Comparison of ENCODE assay signal across 8 mouse cellular contexts in the genomic region with DNA sequence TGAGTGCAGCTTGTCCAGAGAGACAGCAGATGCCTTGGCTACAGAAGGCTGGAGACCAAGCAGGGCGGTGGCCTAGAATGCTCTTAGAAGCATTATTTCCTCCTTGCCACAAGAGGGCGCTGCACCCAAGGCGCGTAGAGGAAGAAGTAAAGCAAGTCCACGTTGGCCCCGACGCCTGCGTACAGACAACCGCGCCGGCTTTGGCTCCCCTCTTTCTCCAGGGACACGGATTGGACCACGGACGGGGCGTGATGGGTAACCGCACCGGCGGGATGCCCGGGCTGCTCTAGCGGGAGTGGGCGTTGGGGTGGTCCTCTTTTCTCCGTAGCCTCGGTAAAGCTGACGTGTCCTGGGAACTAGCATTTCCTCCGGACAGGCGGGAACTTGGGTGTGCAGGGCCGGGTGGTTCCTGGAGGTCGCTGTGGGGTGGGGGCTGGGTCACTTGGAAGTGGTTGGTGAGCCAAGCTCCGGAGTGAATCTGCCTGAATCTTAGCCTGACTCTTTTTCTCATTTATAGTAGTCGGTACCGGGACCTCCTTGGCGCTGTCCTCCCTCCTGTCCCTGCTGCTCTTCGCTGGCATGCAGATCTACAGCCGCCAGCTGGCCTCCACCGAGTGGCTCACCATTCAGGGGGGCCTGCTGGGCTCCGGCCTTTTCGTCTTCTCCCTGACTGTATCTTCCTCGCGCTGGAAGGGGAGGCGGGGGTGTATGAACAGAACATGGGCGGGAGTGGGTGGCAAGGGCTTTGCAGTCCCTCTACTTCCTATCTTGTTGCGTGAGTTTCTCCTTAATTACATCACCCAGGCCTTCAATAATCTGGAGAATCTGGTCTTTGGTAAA. TPM values are rescaled to one million over a fixed set of nuclear protein-coding genes. Genes with fewer than 3 reads are reported as not detected.
DNase-seq lines count a peak whose midpoint lies in the region; ATAC-seq and TF ChIP-seq lines count a peak whose summit lies in the region.

A gene (minus strand): TSS at position 49 of the 840 bp plus-strand sequence.

- TF ChIP-seq CTCF in heart, adult 2 months (IDR thresholded peaks at IDR 0.05), result peak; percentile 100
- TF ChIP-seq CTCF in midbrain, postnatal 0 days (IDR thresholded peaks at IDR 0.05), result peak; percentile 99

- TF ChIP-seq EP300 in heart, adult 2 months (IDR thresholded peaks at IDR 0.05; ENCODE audit: insufficient read depth, low read depth, low read length), result peak; percentile 92

- H3K9me3 ChIP-seq in embryonic facial prominence, embryonic 13.5 days, result no peaks in the 10 kb centered on the region
- no peaks in the 10 kb centered on the region for H3K9me3 ChIP-seq in limb, embryonic 15.5 days
- no peaks in the 10 kb centered on the region for H3K9me3 ChIP-seq in midbrain, postnatal 0 days (ENCODE audit: low read length)

- peak; percentile 57 for ATAC-seq in embryonic facial prominence, embryonic 13.5 days (ENCODE audit: insufficient number of reproducible peaks, insufficient read depth, low FRiP score, low TSS enrichment, low read depth)
- ATAC-seq in limb, embryonic 15.5 days (ENCODE audit: insufficient number of reproducible peaks, low FRiP score, low TSS enrichment, low read depth), result peak; percentile 79
- peak; percentile 68 for ATAC-seq in midbrain, postnatal 0 days (ENCODE audit: low FRiP score)

- peak within 1 kb of the TSS; percentile 90 for H3K9ac ChIP-seq in embryonic facial prominence, embryonic 13.5 days
- peak within 1 kb of the TSS; percentile 76 for H3K9ac ChIP-seq in heart, adult 2 months (ENCODE audit: low read depth, low read length)
- H3K9ac ChIP-seq in limb, embryonic 15.5 days, result peak within 1 kb of the TSS; percentile 70
- peak within 1 kb of the TSS; percentile 93 for H3K9ac ChIP-seq in midbrain, postnatal 0 days (replicated peaks; ENCODE audit: low read length, poor library complexity, severe bottlenecking)

- H3K4me1 ChIP-seq in embryonic facial prominence, embryonic 13.5 days, result peaks cover 52% of the 10 kb centered on the region
- peaks cover 9% of the 10 kb centered on the region for H3K4me1 ChIP-seq in heart, adult 2 months (ENCODE audit: control insufficient read depth, insufficient read depth, low read length)
- H3K4me1 ChIP-seq in limb, embryonic 15.5 days, result peaks cover 50% of the 10 kb centered on the region
- H3K4me1 ChIP-seq in midbrain, postnatal 0 days (ENCODE audit: insufficient read depth, low read length), result peaks cover 12% of the 10 kb centered on the region; the same call in 1 of the 2 replicates

- under 1% methylated on average over 42 of the region's 42 CpGs for WGBS in embryonic facial prominence, embryonic 13.5 days
- WGBS in heart, adult 2 months, result under 1% methylated on average over 42 of the region's 42 CpGs
- under 1% methylated on average over 42 of the region's 42 CpGs for WGBS in limb, embryonic 15.5 days
- 1% methylated on average over 41 of the region's 42 CpGs for WGBS in midbrain, postnatal 0 days

- intact Hi-C loops in heart, adult 2 months (cut with DNase I), result loop anchor here (1.0 kb wide), 1 partner anchor 36 kb away; no protein-coding TSS in a partner anchor

- peak; percentile 94 for DNase-seq in A20 (ENCODE audit: low read depth, low spot score)
- DNase-seq in adrenal gland, postnatal 4 days (ENCODE audit: low spot score in 2 of 2), result peak; percentile 66 to 81
- DNase-seq in heart, adult 2 months, result peak; percentile 91
- peak; percentile 89 for DNase-seq in kidney, adult 8-10 months
- DNase-seq in midbrain, postnatal 0 days (ENCODE audit: low spot score), result peak; percentile 95
- peak; percentile 84 to 90 for DNase-seq in spleen, postnatal 10 days (ENCODE audit: low spot score in 2 of 2)

- peaks cover 28% of the 10 kb centered on the region for H3K36me3 ChIP-seq in embryonic facial prominence, embryonic 13.5 days
- no peaks in the 10 kb centered on the region for H3K36me3 ChIP-seq in heart, adult 2 months (ENCODE audit: control insufficient read depth, insufficient read depth, low read length)
- H3K36me3 ChIP-seq in limb, embryonic 15.5 days, result peaks cover 25% of the 10 kb centered on the region
- H3K36me3 ChIP-seq in midbrain, postnatal 0 days (ENCODE audit: insufficient read depth, low read length), result peaks cover 16% of the 10 kb centered on the region

- H3K4me2 ChIP-seq in embryonic facial prominence, embryonic 13.5 days, result peak within 1 kb of the TSS; percentile 90
- H3K4me2 ChIP-seq in limb, embryonic 15.5 days, result peak within 1 kb of the TSS; percentile 82
- peak within 1 kb of the TSS; percentile 92 for H3K4me2 ChIP-seq in midbrain, postnatal 0 days (ENCODE audit: low read depth, low read length, poor library complexity, severe bottlenecking)

- peak; percentile 73 for TF ChIP-seq POLR2A in heart, adult 2 months (IDR thresholded peaks at IDR 0.05; ENCODE audit: insufficient read depth, low read depth, low read length)

- H3K79me2 ChIP-seq in heart, adult 2 months (replicated peaks; ENCODE audit: control insufficient read depth, insufficient read depth, low read length), result no peaks in the 10 kb centered on the region

- peak within 1 kb of the TSS; percentile 79 for H3K27ac ChIP-seq in embryonic facial prominence, embryonic 13.5 days
- H3K27ac ChIP-seq in heart, adult 2 months, result peak within 1 kb of the TSS; percentile 93
- H3K27ac ChIP-seq in limb, embryonic 15.5 days, result peak within 1 kb of the TSS; percentile 86
- H3K27ac ChIP-seq in midbrain, postnatal 0 days (ENCODE audit: low read depth, low read length), result peak within 1 kb of the TSS; percentile 97

- H3K4me3 ChIP-seq in embryonic facial prominence, embryonic 13.5 days, result peak within 1 kb of the TSS; percentile 83
- peak within 1 kb of the TSS; percentile 97 for H3K4me3 ChIP-seq in heart, adult 2 months
- peak within 1 kb of the TSS; percentile 83 for H3K4me3 ChIP-seq in limb, embryonic 15.5 days
- H3K4me3 ChIP-seq in midbrain, postnatal 0 days (ENCODE audit: low read depth, low read length), result peak within 1 kb of the TSS; percentile 70

- H3K27me3 ChIP-seq in embryonic facial prominence, embryonic 13.5 days, result 0 out of 2 replicates have a peak, but pooled peaks cover 4% of the 10 kb centered on the region
- no peaks in the 10 kb centered on the region for H3K27me3 ChIP-seq in heart, adult 2 months (ENCODE audit: control insufficient read depth, insufficient read depth, low read length)
- H3K27me3 ChIP-seq in limb, embryonic 15.5 days, result no peaks in the 10 kb centered on the region
- no peaks in the 10 kb centered on the region for H3K27me3 ChIP-seq in midbrain, postnatal 0 days (ENCODE audit: insufficient read depth, low read length)

RNA-seq across cellular contexts. Expression of the gene that starts here (rescaled TPM):
- total RNA-seq in adrenal gland, postnatal 4 days (2021), result 1 to 10 TPM; 3.4 to 4.9 TPM
- polyA plus RNA-seq in embryonic facial prominence, embryonic 13.5 days (2015; fragmentation: Nextera tagmentation; extraction: Ambion mirVana), result 7.0 and 9.7 TPM in 2 replicates
- total RNA-seq in heart, adult 2 months (2021), result under 1 TPM; 0.39 to 0.96 TPM
- polyA plus RNA-seq in heart, adult 2 months (2012; rRNA removed), result 1.4 and 1.9 TPM in 2 replicates
- polyA plus RNA-seq in limb, embryonic 15.5 days (2015; fragmentation: Nextera tagmentation; extraction: Ambion mirVana), result 4.0 and 4.7 TPM in 2 replicates
- total RNA-seq in midbrain, postnatal 0 days (2014; rRNA removed), result 112 and 124 TPM in 2 replicates
- polyA plus RNA-seq in midbrain, postnatal 0 days (2015; fragmentation: Nextera tagmentation; extraction: Ambion mirVana), result 69.1 TPM in 2 replicates

Comparison
In these comparisons a context has a peak if more than half of its experiments do, and no peak if none do; other contexts are left out.
1. Peak in every context shown above with its lines: DNase-seq, ATAC-seq, H3K4me3 ChIP-seq and H3K27ac ChIP-seq.
2. RNA of the gene that starts here (total RNA-seq): 112 to 124 TPM in midbrain, postnatal 0 days; 3.4 to 4.9 TPM in adrenal gland, postnatal 4 days and 0.39 to 0.96 TPM in heart, adult 2 months; every median in the first group is over 10 times any median in the second.